ENCODE assay signal across 9 mouse cellular contexts in the genomic region with DNA sequence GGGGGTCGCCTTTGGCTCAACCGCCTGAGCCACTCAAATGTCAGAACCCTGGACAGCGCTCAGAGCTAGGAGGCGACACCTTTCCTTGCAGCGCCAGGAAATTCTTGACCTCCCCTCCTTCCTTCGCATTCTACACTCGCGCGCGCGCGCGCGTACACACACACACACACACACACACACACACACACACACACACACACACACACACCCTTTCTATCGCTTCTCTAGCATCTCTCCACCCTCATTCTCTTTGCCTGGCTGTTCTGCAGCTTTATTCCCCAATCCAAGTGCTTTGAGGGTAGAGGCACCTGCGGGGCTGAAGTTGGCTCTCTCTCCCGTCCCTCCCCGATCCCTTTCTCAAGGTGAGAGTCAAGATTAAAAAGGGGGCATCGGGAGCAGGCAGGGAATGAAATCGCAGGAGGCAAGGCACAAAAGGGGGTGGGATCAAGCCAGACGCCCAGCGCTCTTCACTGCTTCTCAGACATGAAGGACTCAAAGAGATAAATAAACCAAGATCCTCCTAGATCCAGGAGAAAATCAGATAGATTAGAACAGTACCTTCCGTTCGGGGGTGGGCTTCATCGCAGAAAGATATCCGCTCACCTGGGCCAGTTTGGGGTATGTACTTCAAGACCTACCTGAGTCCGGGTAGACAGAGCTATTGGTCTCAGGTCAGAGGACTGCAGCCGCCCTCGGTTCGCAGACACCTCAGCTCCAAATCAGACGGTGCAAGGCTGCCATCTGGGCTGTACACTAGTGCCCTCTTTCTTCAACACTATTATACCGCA. TPM values are rescaled to one million over a fixed set of nuclear protein-coding genes. Genes with fewer than 3 reads are reported as not detected.
DNase-seq lines count a peak whose midpoint lies in the region; ATAC-seq and TF ChIP-seq lines count a peak whose summit lies in the region.
"Had no signal": no experiment of that assay in that cellular context is flagged by ENCODE, and none has a peak within 500 bp of the region (broad histone marks: within the 10 kb centered on the region; RNA-seq: fewer than 3 reads in every experiment).

A gene (minus strand): TSS at position 746 of the 788 bp plus-strand sequence.

- ATAC-seq in forebrain, embryonic 12.5 days (ENCODE audit: low FRiP score) = peak; percentile 59
- ATAC-seq in hindbrain, embryonic 14.5 days (ENCODE audit: low FRiP score) = peak; percentile 85

- H3K27ac ChIP-seq in kidney, adult 2 months (ENCODE audit: insufficient read depth, low read depth, low read length) = no peak within 1 kb of the TSS
- no peak within 1 kb of the TSS for H3K27ac ChIP-seq in forebrain, embryonic 12.5 days
- no peak within 1 kb of the TSS for H3K27ac ChIP-seq in hindbrain, embryonic 14.5 days

- 3% methylated on average over 32 of the region's 32 CpGs for WGBS in kidney, adult 2 months
- WGBS in forebrain, embryonic 12.5 days = 1% methylated on average over 32 of the region's 32 CpGs
- WGBS in hindbrain, embryonic 14.5 days = 2% methylated on average over 32 of the region's 32 CpGs

- H3K27me3 ChIP-seq in kidney, adult 2 months (replicated peaks; ENCODE audit: control insufficient read depth, insufficient read depth, low read length) = no peaks in the 10 kb centered on the region
- H3K27me3 ChIP-seq in forebrain, embryonic 12.5 days = peaks cover 43% of the 10 kb centered on the region
- peaks cover 29% of the 10 kb centered on the region for H3K27me3 ChIP-seq in hindbrain, embryonic 14.5 days (ENCODE audit: control insufficient read depth, insufficient read depth, low read length)

- H3K9me3 ChIP-seq in forebrain, embryonic 12.5 days = no peaks in the 10 kb centered on the region
- H3K9me3 ChIP-seq in hindbrain, embryonic 14.5 days (ENCODE audit: control insufficient read depth, low read length) = no peaks in the 10 kb centered on the region

- no peak for TF ChIP-seq CTCF in kidney, adult 2 months (conservative IDR thresholded peaks at IDR 0.05; ENCODE audit: insufficient read depth, insufficient read length, low read depth, low read length)

- H3K4me1 ChIP-seq in kidney, adult 2 months (ENCODE audit: control insufficient read depth, insufficient read depth, low read length) = no peaks in the 10 kb centered on the region
- H3K4me1 ChIP-seq in forebrain, embryonic 12.5 days = peaks cover 16% of the 10 kb centered on the region
- H3K4me1 ChIP-seq in hindbrain, embryonic 14.5 days (replicated peaks; ENCODE audit: control insufficient read depth, insufficient read depth, low read length) = 0 out of 2 replicates have a peak, but pooled peaks cover 10% of the 10 kb centered on the region

- DNase-seq in kidney, postnatal 14 days = peak; percentile 10
- DNase-seq in kidney, adult 2 months = no peak
- peak; percentile 8 for DNase-seq in c-Kit-positive CD71-negative TER-119-negative erythroid progenitor cells, embryonic 14.5 days (ENCODE audit: low read depth)
- DNase-seq in hindbrain, embryonic 14.5 days (ENCODE audit: low spot score) = peak; percentile 58
- peak; percentile 77 for DNase-seq in mesoderm, embryonic 11.5 days (ENCODE audit: low read depth, low spot score)
- DNase-seq in testis, postnatal 10 days (ENCODE audit: low spot score) = peak; percentile 57
- DNase-seq in urinary bladder, adult 2 months (ENCODE audit: low spot score) = no peak

- peak within 1 kb of the TSS; percentile 56 for H3K4me2 ChIP-seq in forebrain, embryonic 12.5 days
- peak within 1 kb of the TSS; percentile 57 for H3K4me2 ChIP-seq in hindbrain, embryonic 14.5 days (replicated peaks)

- no peak for TF ChIP-seq POLR2A in kidney, adult 2 months (IDR thresholded peaks at IDR 0.05; ENCODE audit: low read depth, low read length)

- no peaks in the 10 kb centered on the region for H3K36me3 ChIP-seq in kidney, adult 2 months (ENCODE audit: control insufficient read depth, insufficient read depth, low read length)
- no peaks in the 10 kb centered on the region for H3K36me3 ChIP-seq in forebrain, embryonic 12.5 days (replicated peaks)
- H3K36me3 ChIP-seq in hindbrain, embryonic 14.5 days (replicated peaks; ENCODE audit: control insufficient read depth, insufficient read depth) = no peaks in the 10 kb centered on the region

- H3K9ac ChIP-seq in forebrain, embryonic 12.5 days = 0 out of 2 replicates have a peak within 1 kb of the TSS, but pooled peaks have one; percentile 21
- peak within 1 kb of the TSS; percentile 44 for H3K9ac ChIP-seq in hindbrain, embryonic 14.5 days

- H3K4me3 ChIP-seq in kidney, adult 2 months (ENCODE audit: insufficient read depth, low read depth, low read length) = no peak within 1 kb of the TSS
- peak within 1 kb of the TSS; percentile 31 for H3K4me3 ChIP-seq in forebrain, embryonic 12.5 days (replicated peaks)
- H3K4me3 ChIP-seq in hindbrain, embryonic 14.5 days (replicated peaks; ENCODE audit: low read length) = peak within 1 kb of the TSS; percentile 36
- H3K4me3 ChIP-seq: megakaryocyte, embryonic 14.5 days had no signal

RNA-seq across cellular contexts. Expression of the gene that starts here (rescaled TPM):
- polyA plus RNA-seq in kidney, adult 2 months (2012; rRNA removed) = not detected in 2 replicates
- polyA plus RNA-seq in forebrain, embryonic 12.5 days (2016; fragmentation: Nextera tagmentation; extraction: Ambion mirVana) = 2.4 TPM in 2 replicates
- 5.1 and 6.1 TPM in 2 replicates for polyA plus RNA-seq in hindbrain, embryonic 14.5 days (2014; fragmentation: Nextera tagmentation; extraction: Ambion mirVana)
- not detected in 2 replicates for polyA plus RNA-seq in urinary bladder, adult 2 months (2012; rRNA removed)

Comparison
In these comparisons a context has a peak if more than half of its experiments do, and no peak if none do; other contexts are left out.
1. DNase-seq: peak in kidney, postnatal 14 days (single experiment), c-Kit-positive CD71-negative TER-119-negative erythroid progenitor cells, embryonic 14.5 days (single experiment), hindbrain, embryonic 14.5 days (single experiment), mesoderm, embryonic 11.5 days (single experiment) and testis, postnatal 10 days (single experiment); none in kidney, adult 2 months (single experiment) and urinary bladder, adult 2 months (single experiment).